Mouse (Mus musculus) granulocyte monocyte progenitor cell, adult 5-6 weeks (primary cell): Measurements from ENCODE around the gene Hmgb2. TPM values are rescaled to one million over a fixed set of nuclear protein-coding genes. Genes with fewer than 3 reads are reported as not detected.

Experiments used
- ATAC-seq: replicated peaks from 2 replicates; pipeline ENCODE4 v1.8.0; 2016; ENCODE audit warnings: mild to moderate bottlenecking, moderate TSS enrichment, inconsistent platforms; ENCODE audit not compliant: poor library complexity, severe bottlenecking
- total RNA-seq, 2 experiments: library from RNA; stranded (forward) in 1 of 2; stranded (reverse) in 1 of 2; fragments of 200-712, 200-1000 nt in 1 of 2; fragments of >200 nt in 1 of 2; fragmentation: Nextera tagmentation in 1 of 2; gene quantifications; 2 replicates each; pipeline ENCODE4 v1.2.3; 2014 to 2017

Hmgb2 gene
- total RNA-seq, 2 experiments from 2014 or later: 354 to 469 TPM

GRCm38 (mm10) chr8:57546834-57547233 is 35.1 kb downstream of the Hmgb2 start:
- no peak for ATAC-seq

- no peak for ATAC-seq
Observed at GRCm38 (mm10) chr8:57547581-57547980, 35.9 kb downstream of the Hmgb2 start.

GRCm38 (mm10) chr8:57552102-57553032 is 40.7 kb downstream of the Hmgb2 start:
- ATAC-seq: no peak

GRCm38 (mm10) chr8:57560926-57561325 is 49.2 kb downstream of the Hmgb2 start:
- no peak for ATAC-seq

- ATAC-seq: no peak
Observed at GRCm38 (mm10) chr8:57562741-57563140, 51.0 kb downstream of the Hmgb2 start.

- no peak for ATAC-seq
Observed at GRCm38 (mm10) chr8:57563726-57564125, 52.0 kb downstream of the Hmgb2 start.

- no peak for ATAC-seq
Observed at GRCm38 (mm10) chr8:57565039-57565438, 53.3 kb downstream of the Hmgb2 start.

Other genes starting within 250 kb of the Hmgb2 start
- not detected in 2 replicates for gene Hand2, start 190.9 kb upstream of the Hmgb2 start, total RNA-seq (2014; fragmentation: Nextera tagmentation)
- not detected in 2 replicates for gene Hand2, start 190.9 kb upstream of the Hmgb2 start, total RNA-seq (2017)
- not detected in 2 replicates for gene Scrg1, start 56.0 kb upstream of the Hmgb2 start, total RNA-seq (2014; fragmentation: Nextera tagmentation)
- not detected in 2 replicates for gene Scrg1, start 56.0 kb upstream of the Hmgb2 start, total RNA-seq (2017)
- 21.9 and 24.6 TPM in 2 replicates for gene Sap30, start 24.0 kb upstream of the Hmgb2 start, total RNA-seq (2014; fragmentation: Nextera tagmentation)
- 73.7 and 93.3 TPM in 2 replicates for gene Sap30, start 24.0 kb upstream of the Hmgb2 start, total RNA-seq (2017)
- 16.8 and 21.5 TPM in 2 replicates for gene Galnt7, start 141.1 kb downstream of the Hmgb2 start, total RNA-seq (2014; fragmentation: Nextera tagmentation)
- 18.6 and 26.6 TPM in 2 replicates for gene Galnt7, start 141.1 kb downstream of the Hmgb2 start, total RNA-seq (2017)